Mouse (Mus musculus) lung, embryonic 16.5 days (tissue): ENCODE results near the gene Palm. TPM values are rescaled to one million over a fixed set of nuclear protein-coding genes. Genes with fewer than 3 reads are reported as not detected.

Experiments used
- ATAC-seq: fragments of 200-750 bp; cut with Nextera tagmentation; 2 replicates; pipeline ENCODE4 v1.8.0; 2017; ENCODE audit warnings: low read depth, mild to moderate bottlenecking, moderate library complexity
- H3K27ac ChIP-seq: fragments of 300-500 bp; sonication (generic); 2 replicates; pipeline ENCODE4 v1.5.1; 2014; ENCODE audit warnings: mild to moderate bottlenecking, control low read depth, low read length
- H3K27me3 ChIP-seq: fragments of 300-500 bp; sonication (generic); 2 replicates; pipeline ENCODE4 v1.6.1; 2014; ENCODE audit warnings: low read depth, low read length, mixed read lengths; ENCODE audit not compliant: control insufficient read depth, insufficient read depth
- H3K36me3 ChIP-seq: fragments of 300-500 bp; sonication (generic); 2 replicates; pipeline ENCODE4 v1.6.1; 2014; ENCODE audit warnings: low read length; ENCODE audit not compliant: control insufficient read depth, insufficient read depth
- H3K4me1 ChIP-seq: fragments of 300-500 bp; sonication (generic); replicated peaks from 2 replicates; pipeline ENCODE4 v1.6.1; 2014; ENCODE audit warnings: low read length, mixed read lengths; ENCODE audit not compliant: control insufficient read depth, insufficient read depth
- H3K4me2 ChIP-seq: fragments of 300-500 bp; sonication (generic); 2 replicates; pipeline ENCODE4 v1.6.1; 2014; ENCODE audit warnings: low read depth, low read length, control low read depth
- H3K4me3 ChIP-seq: fragments of 300-500 bp; sonication (generic); 2 replicates; pipeline ENCODE4 v1.5.1; 2014; ENCODE audit warnings: mild to moderate bottlenecking, low read length, control low read depth
- H3K9ac ChIP-seq: fragments of 300-500 bp; sonication (generic); 2 replicates; pipeline ENCODE4 v1.6.1; 2014; ENCODE audit warnings: low read length, control low read depth
- H3K9me3 ChIP-seq: fragments of 300-500 bp; sonication (generic); 2 replicates; pipeline ENCODE4 v1.6.1; 2016; ENCODE audit warnings: low read length; ENCODE audit not compliant: control insufficient read depth
- WGBS: fragments of 180-500 bp; shearing (Covaris S2); extraction: QIAGEN DNeasy Blood & Tissue Kit; methylation state at CpG from one replicate; pipeline ENCODE4 v1.1.7; 2014; 5-methylcytosine and 5-hydroxymethylcytosine counted together
- polyA plus RNA-seq: library from polyadenylated mRNA; unstranded; fragments of >200 nt; fragmentation: Nextera tagmentation; extraction: Ambion mirVana; gene quantifications from 2 replicates; pipeline ENCODE4 v1.2.1, GENCODE M21; 2015

Palm gene
- polyA plus RNA-seq, 1 experiment from 2014 or later: 54.1 TPM

DNA sequence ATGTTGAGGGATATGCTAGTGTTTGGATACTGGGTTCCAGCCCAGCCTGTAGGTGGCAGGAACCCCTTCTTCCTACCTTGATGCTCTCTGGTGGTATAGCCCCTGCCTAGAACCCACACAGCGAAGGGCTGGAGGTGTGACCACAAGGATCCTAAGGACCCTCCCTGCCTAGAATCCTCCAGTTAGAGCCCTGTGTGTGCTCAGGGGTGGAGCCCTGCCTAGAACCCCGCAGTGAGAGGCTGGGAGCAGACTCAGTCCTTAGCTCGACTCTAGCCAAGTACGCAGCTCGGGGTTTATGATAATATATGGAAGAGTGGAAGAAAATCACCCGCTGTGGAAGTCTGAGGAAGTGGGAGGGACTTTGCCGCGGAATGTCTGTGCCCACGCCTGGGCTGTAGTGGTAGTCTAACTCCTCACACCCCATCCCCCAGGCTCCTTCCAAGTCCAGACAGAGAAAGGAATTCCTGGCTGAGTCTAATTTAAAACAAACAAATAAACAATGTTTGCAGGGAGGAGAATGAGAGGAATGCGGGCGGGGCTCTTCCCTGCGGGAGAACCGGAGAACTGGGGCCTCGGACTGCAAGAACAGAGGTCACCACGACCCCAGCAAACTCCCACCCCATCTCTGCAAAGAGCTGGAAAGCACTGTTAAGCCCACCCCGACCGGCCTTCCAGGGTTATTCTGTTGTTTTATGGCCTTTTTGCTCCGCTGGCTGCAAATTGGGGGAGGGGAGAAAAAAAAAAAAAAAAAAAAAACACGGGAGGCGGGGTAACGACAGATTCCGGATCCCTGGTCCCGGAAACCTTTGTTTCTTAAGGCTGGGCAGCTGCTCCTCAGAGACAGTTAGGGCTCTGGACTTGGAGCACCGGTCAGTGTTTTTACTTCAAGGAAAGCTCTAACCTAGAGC lies 47.5 kb downstream of the Palm start:
- under 1% methylated on average over 23 of the region's 24 CpGs for WGBS

GRCm38 (mm10) chr10:79842322-79842721 lies 49.0 kb downstream of the Palm start:
- Histone ChIP-seq H3K4me2 (no peak overlapping the region), H3K36me3 (no peaks in the 10 kb centered on the region), H3K4me1 (peaks cover 23% of the 10 kb centered on the region), H3K9me3 (no peaks in the 10 kb centered on the region), H3K27ac (peak overlapping the region; percentile 18; the same call in 1 of the 2 replicates), H3K9ac (no peak overlapping the region), H3K27me3 (no peaks in the 10 kb centered on the region), H3K4me3 (no peak overlapping the region)
- WGBS: 52% methylated on average over 3 of the region's 3 CpGs
- ATAC-seq: no peak

More for the DNA sequence above, 47.5 kb downstream of the Palm start:
- Histone ChIP-seq H3K27me3 (no peaks in the 10 kb centered on the region), H3K4me3 (peak overlapping the region; percentile 52), H3K9ac (peak overlapping the region; percentile 67), H3K4me2 (peak overlapping the region; percentile 78), H3K9me3 (no peaks in the 10 kb centered on the region), H3K27ac (peak overlapping the region; percentile 98), H3K36me3 (no peaks in the 10 kb centered on the region), H3K4me1 (peaks cover 23% of the 10 kb centered on the region)
- ATAC-seq: peak; percentile 94

GRCm38 (mm10) chr10:79843476-79843875 lies 50.1 kb downstream of the Palm start:
- WGBS: 45% methylated on average over 6 of the region's 6 CpGs
- Histone ChIP-seq H3K9me3 (no peaks in the 10 kb centered on the region), H3K4me2 (no peak overlapping the region), H3K27ac (no peak overlapping the region), H3K27me3 (no peaks in the 10 kb centered on the region), H3K4me3 (no peak overlapping the region), H3K4me1 (peaks cover 23% of the 10 kb centered on the region), H3K9ac (peak overlapping the region; percentile 5; the same call in 1 of the 2 replicates), H3K36me3 (no peaks in the 10 kb centered on the region)
- no peak for ATAC-seq

- Histone ChIP-seq H3K9ac (no peak overlapping the region), H3K27me3 (no peaks in the 10 kb centered on the region), H3K4me2 (no peak overlapping the region), H3K36me3 (no peaks in the 10 kb centered on the region), H3K27ac (no peak overlapping the region), H3K9me3 (no peaks in the 10 kb centered on the region), H3K4me1 (peaks cover 21% of the 10 kb centered on the region), H3K4me3 (no peak overlapping the region)
- no peak for ATAC-seq
- 46% methylated on average over 5 of the region's 5 CpGs for WGBS
Measured at GRCm38 (mm10) chr10:79846553-79846952, 53.2 kb downstream of the Palm start.

GRCm38 (mm10) chr10:79849941-79850628 lies 56.7 kb downstream of the Palm start:
- peak overlapping the region; percentile 24; the same call in 1 of the 2 replicates for H3K27ac ChIP-seq
- no peak for ATAC-seq
- WGBS: 64% methylated on average over 8 of the region's 8 CpGs

GRCm38 (mm10) chr10:79851653-79852052 lies 58.3 kb downstream of the Palm start:
- no peaks in the 10 kb centered on the region for H3K27me3 ChIP-seq
- no peaks in the 10 kb centered on the region for H3K9me3 ChIP-seq
- H3K36me3 ChIP-seq: 0 out of 2 replicates have a peak, but pooled peaks cover under 1% of the 10 kb centered on the region
- 59% methylated on average over 3 of the region's 3 CpGs for WGBS
- H3K4me3 ChIP-seq: no peak overlapping the region
- no peak for ATAC-seq
- peaks cover 24% of the 10 kb centered on the region for H3K4me1 ChIP-seq
- H3K4me2 ChIP-seq: peak overlapping the region; percentile 96; the same call in 1 of the 2 replicates
- H3K9ac ChIP-seq: peak overlapping the region; percentile 83
- peak overlapping the region; percentile 100 for H3K27ac ChIP-seq

More at GRCm38 (mm10) chr10:79849941-79850628, 56.7 kb downstream of the Palm start:
- Histone ChIP-seq H3K9me3 (no peaks in the 10 kb centered on the region), H3K4me1 (peaks cover 21% of the 10 kb centered on the region), H3K4me2 (no peak overlapping the region), H3K9ac (no peak overlapping the region), H3K4me3 (no peak overlapping the region), H3K36me3 (no peaks in the 10 kb centered on the region), H3K27me3 (no peaks in the 10 kb centered on the region)

GRCm38 (mm10) chr10:79852107-79852789 lies 58.9 kb downstream of the Palm start:
- WGBS: 15% methylated on average over 9 of the region's 9 CpGs
- peak overlapping the region; percentile 100 for H3K27ac ChIP-seq
- H3K27me3 ChIP-seq: no peaks in the 10 kb centered on the region
- peak overlapping the region; percentile 59 for H3K4me3 ChIP-seq
- peak overlapping the region; percentile 96 for H3K4me2 ChIP-seq
- H3K36me3 ChIP-seq: peaks cover 4% of the 10 kb centered on the region; the same call in 1 of the 2 replicates
- H3K9me3 ChIP-seq: no peaks in the 10 kb centered on the region
- peaks cover 30% of the 10 kb centered on the region for H3K4me1 ChIP-seq
- peak overlapping the region; percentile 83 for H3K9ac ChIP-seq
- ATAC-seq: no peak

GRCm38 (mm10) chr10:79852827-79853226 lies 59.5 kb downstream of the Palm start:
- no peaks in the 10 kb centered on the region for H3K9me3 ChIP-seq
- H3K27ac ChIP-seq: peak overlapping the region; percentile 100
- ATAC-seq: no peak
- H3K4me3 ChIP-seq: peak overlapping the region; percentile 59
- H3K9ac ChIP-seq: peak overlapping the region; percentile 83
- H3K36me3 ChIP-seq: peaks cover 5% of the 10 kb centered on the region; the same call in 1 of the 2 replicates
- WGBS: 17% methylated on average over 8 of the region's 8 CpGs
- H3K4me2 ChIP-seq: peak overlapping the region; percentile 96
- H3K4me1 ChIP-seq: peaks cover 36% of the 10 kb centered on the region
- H3K27me3 ChIP-seq: no peaks in the 10 kb centered on the region
